Mouse (Mus musculus): Measurements from ENCODE around the gene Krtap5-3.

DNA sequence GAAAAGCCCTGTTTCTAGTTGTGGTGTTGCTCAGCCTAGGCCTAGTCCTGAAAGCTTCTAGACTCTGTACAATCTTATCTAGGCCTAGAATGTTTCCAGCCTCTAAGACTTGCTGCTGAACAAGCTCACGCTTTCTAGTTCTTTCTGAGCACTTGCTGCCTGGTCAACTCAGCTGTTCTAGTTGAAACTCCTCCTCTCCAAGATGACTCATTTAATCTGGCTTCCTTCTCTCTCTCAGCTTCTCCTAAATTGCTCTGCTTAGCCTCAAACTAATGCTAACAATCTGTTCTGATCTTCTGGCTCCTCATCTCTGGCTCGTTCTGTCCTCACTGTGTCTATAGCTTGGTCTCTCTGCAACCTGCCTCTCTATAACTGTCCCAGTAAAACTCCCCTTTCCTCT is 2.4 kb upstream of the Krtap5-3 start:
- TF ChIP-seq POLR2A (IDR thresholded peaks at IDR 0.05; ENCODE audit: insufficient read length, low read depth) (no peak), MAX (IDR thresholded peaks at IDR 0.05; ENCODE audit: low read depth) (no peak), E2F4 (IDR thresholded peaks at IDR 0.05; ENCODE audit: insufficient read depth) (no peak), POLR2AphosphoS2 (IDR thresholded peaks at IDR 0.05; ENCODE audit: insufficient read length, low read depth) (no peak)

Data from myocyte (in vitro differentiated cells).